Mouse (Mus musculus) liver, embryonic 11.5 days (tissue): ENCODE measurements at regions not wholly inside any gene's neighbourhood (a gene's known extent, or its start where the extent isn't known, plus 50 kb on each side); places are given as distances from the start of the nearest gene placed in this dataset.

Experiments used
- ATAC-seq: fragments of 200-750 bp; cut with Nextera tagmentation; replicated peaks from 2 replicates; pipeline ENCODE4 v1.8.0; 2017; ENCODE audit warnings: moderate number of reproducible peaks, mild to moderate bottlenecking, moderate TSS enrichment, moderate library complexity; ENCODE audit not compliant: low FRiP score
- DNase-seq: peaks from one replicate; pipeline ENCODE4 v3.0.0-alpha.2; 2017; ENCODE audit warnings: low spot score
- H3K27ac ChIP-seq: fragments of 300-500 bp; sonication (generic); 2 replicates; pipeline ENCODE4 v1.5.1; 2014; ENCODE audit warnings: mild to moderate bottlenecking, low read depth, low read length, control low read depth
- H3K27me3 ChIP-seq: fragments of 300-500 bp; sonication (generic); replicated peaks from 2 replicates; pipeline ENCODE4 v1.6.1; 2014; ENCODE audit warnings: low read length, mixed read lengths; ENCODE audit not compliant: control insufficient read depth, insufficient read depth
- H3K36me3 ChIP-seq: fragments of 300-500 bp; sonication (generic); 2 replicates; pipeline ENCODE4 v1.6.1; 2014; ENCODE audit warnings: mild to moderate bottlenecking, low read length, moderate library complexity, mixed read lengths; ENCODE audit not compliant: control insufficient read depth, insufficient read depth
- H3K4me1 ChIP-seq: fragments of 300-500 bp; sonication (generic); replicated peaks from 2 replicates; pipeline ENCODE4 v1.6.1; 2014; ENCODE audit warnings: low read length, mixed read lengths; ENCODE audit not compliant: control insufficient read depth, insufficient read depth
- H3K4me2 ChIP-seq: fragments of 300-500 bp; sonication (generic); 2 replicates; pipeline ENCODE4 v1.6.1; 2014; ENCODE audit warnings: mild to moderate bottlenecking, control low read depth, moderate library complexity
- H3K4me3 ChIP-seq: fragments of 300-500 bp; sonication (generic); 2 replicates; pipeline ENCODE4 v1.5.1; 2014; ENCODE audit warnings: low read depth, low read length, control low read depth
- H3K9ac ChIP-seq: fragments of 300-500 bp; sonication (generic); 2 replicates; pipeline ENCODE4 v1.6.1; 2014; ENCODE audit warnings: low read depth, low read length, control low read depth
- H3K9me3 ChIP-seq: fragments of 300-500 bp; sonication (generic); 2 replicates; pipeline ENCODE4 v1.6.1; 2016; ENCODE audit warnings: low read length, inconsistent platforms, mixed read lengths; ENCODE audit not compliant: control insufficient read depth
- WGBS: fragments of 180-500 bp; shearing (Covaris S2); extraction: QIAGEN DNeasy Blood & Tissue Kit; methylation state at CpG from one replicate; pipeline ENCODE4 v1.1.7; 2014; 5-methylcytosine and 5-hydroxymethylcytosine counted together

GRCm38 (mm10) chr2:50964062-50964461 is 184.8 kb downstream of the Rnd3 start:
- H3K4me3 ChIP-seq: no peak overlapping the region
- no peaks in the 10 kb centered on the region for H3K27me3 ChIP-seq
- H3K27ac ChIP-seq: no peak overlapping the region
- H3K9me3 ChIP-seq: no peaks in the 10 kb centered on the region
- ATAC-seq (no peak), DNase-seq (no peak)
- no peaks in the 10 kb centered on the region for H3K4me1 ChIP-seq
- WGBS: 88% methylated on average over 3 of the region's 3 CpGs
- no peaks in the 10 kb centered on the region for H3K36me3 ChIP-seq
- H3K4me2 ChIP-seq: no peak overlapping the region
- H3K9ac ChIP-seq: no peak overlapping the region

- Histone ChIP-seq H3K36me3 (no peaks in the 10 kb centered on the region), H3K9me3 (no peaks in the 10 kb centered on the region), H3K4me1 (no peaks in the 10 kb centered on the region), H3K27ac (no peak overlapping the region), H3K9ac (no peak overlapping the region), H3K4me3 (no peak overlapping the region), H3K27me3 (no peaks in the 10 kb centered on the region), H3K4me2 (no peak overlapping the region)
- WGBS: 48% methylated on average over 4 of the region's 4 CpGs
- ATAC-seq (no peak), DNase-seq (no peak)
Measured at GRCm38 (mm10) chr2:50961049-50961448, 187.9 kb downstream of the Rnd3 start.

GRCm38 (mm10) chr2:50959323-50959722 is 189.6 kb downstream of the Rnd3 start:
- no peak overlapping the region for H3K4me3 ChIP-seq
- no peak for ATAC-seq
- H3K4me1 ChIP-seq: no peaks in the 10 kb centered on the region
- no peaks in the 10 kb centered on the region for H3K9me3 ChIP-seq
- no peaks in the 10 kb centered on the region for H3K27me3 ChIP-seq
- no peak for DNase-seq
- 88% methylated on average over 9 of the region's 9 CpGs for WGBS
- no peak overlapping the region for H3K4me2 ChIP-seq
- H3K9ac ChIP-seq: no peak overlapping the region
- no peaks in the 10 kb centered on the region for H3K36me3 ChIP-seq
- no peak overlapping the region for H3K27ac ChIP-seq

- no peaks in the 10 kb centered on the region for H3K4me1 ChIP-seq
- no peak overlapping the region for H3K4me2 ChIP-seq
- DNase-seq (no peak), ATAC-seq (no peak)
- H3K36me3 ChIP-seq: no peaks in the 10 kb centered on the region
- no peak overlapping the region for H3K27ac ChIP-seq
- no peaks in the 10 kb centered on the region for H3K27me3 ChIP-seq
- H3K9ac ChIP-seq: no peak overlapping the region
- WGBS: 79% methylated on average over 6 of the region's 6 CpGs
- no peak overlapping the region for H3K4me3 ChIP-seq
- H3K9me3 ChIP-seq: no peaks in the 10 kb centered on the region
Measured at GRCm38 (mm10) chr2:50954361-50955066, 194.4 kb downstream of the Rnd3 start.

- Histone ChIP-seq H3K27me3 (no peaks in the 10 kb centered on the region), H3K36me3 (no peaks in the 10 kb centered on the region)
Measured at GRCm38 (mm10) chr2:50951027-50951426, 197.9 kb downstream of the Rnd3 start.

GRCm38 (mm10) chr2:50949717-50950116 is 199.2 kb downstream of the Rnd3 start:
- Histone ChIP-seq H3K9ac (no peak overlapping the region), H3K27me3 (no peaks in the 10 kb centered on the region), H3K27ac (no peak overlapping the region), H3K9me3 (no peaks in the 10 kb centered on the region), H3K4me1 (no peaks in the 10 kb centered on the region), H3K4me3 (no peak overlapping the region), H3K36me3 (no peaks in the 10 kb centered on the region), H3K4me2 (no peak overlapping the region)
- WGBS: 81% methylated on average over 4 of the region's 4 CpGs
- ATAC-seq (no peak), DNase-seq (no peak)

More at GRCm38 (mm10) chr2:50951027-50951426, 197.9 kb downstream of the Rnd3 start:
- no peaks in the 10 kb centered on the region for H3K9me3 ChIP-seq
- H3K4me2 ChIP-seq: no peak overlapping the region
- DNase-seq (no peak), ATAC-seq (no peak)
- no peak overlapping the region for H3K27ac ChIP-seq
- H3K4me3 ChIP-seq: no peak overlapping the region
- no peak overlapping the region for H3K9ac ChIP-seq
- no peaks in the 10 kb centered on the region for H3K4me1 ChIP-seq
- WGBS: 77% methylated on average over 3 of the region's 3 CpGs

- Histone ChIP-seq H3K27ac (no peak overlapping the region), H3K9me3 (no peaks in the 10 kb centered on the region), H3K36me3 (no peaks in the 10 kb centered on the region), H3K4me1 (no peaks in the 10 kb centered on the region), H3K27me3 (no peaks in the 10 kb centered on the region), H3K4me3 (no peak overlapping the region), H3K9ac (no peak overlapping the region), H3K4me2 (no peak overlapping the region)
- DNase-seq (no peak), ATAC-seq (no peak)
- 89% methylated on average over 4 of the region's 4 CpGs for WGBS
Measured at GRCm38 (mm10) chr2:50945526-50945925, 203.4 kb downstream of the Rnd3 start.

GRCm38 (mm10) chr2:50943180-50943579 is 205.7 kb downstream of the Rnd3 start:
- H3K4me3 ChIP-seq: no peak overlapping the region
- no peak overlapping the region for H3K4me2 ChIP-seq
- no peaks in the 10 kb centered on the region for H3K4me1 ChIP-seq
- no peaks in the 10 kb centered on the region for H3K36me3 ChIP-seq
- ATAC-seq: no peak
- H3K9ac ChIP-seq: no peak overlapping the region
- DNase-seq: no peak
- H3K27me3 ChIP-seq: no peaks in the 10 kb centered on the region
- no peaks in the 10 kb centered on the region for H3K9me3 ChIP-seq
- WGBS: 81% methylated on average over 15 of the region's 15 CpGs
- no peak overlapping the region for H3K27ac ChIP-seq

- H3K4me2 ChIP-seq: no peak overlapping the region
Measured at GRCm38 (mm10) chr2:50942741-50943140, 206.2 kb downstream of the Rnd3 start.

More at GRCm38 (mm10) chr2:50942741-50943140, 206.2 kb downstream of the Rnd3 start:
- WGBS: 80% methylated on average over 11 of the region's 11 CpGs
- H3K27ac ChIP-seq: no peak overlapping the region
- H3K36me3 ChIP-seq: no peaks in the 10 kb centered on the region
- H3K9ac ChIP-seq: no peak overlapping the region
- H3K9me3 ChIP-seq: no peaks in the 10 kb centered on the region
- no peak for ATAC-seq
- no peak for DNase-seq
- H3K27me3 ChIP-seq: no peaks in the 10 kb centered on the region
- no peaks in the 10 kb centered on the region for H3K4me1 ChIP-seq
- H3K4me3 ChIP-seq: no peak overlapping the region
